Mouse (Mus musculus): ENCODE measurements at regions not wholly inside any gene's neighbourhood (a gene's known extent, or its start where the extent isn't known, plus 50 kb on each side); places are given as distances from the start of the nearest gene placed in this dataset.

- no peak for DNase-seq (ENCODE audit: low spot score)
Observed at GRCm38 (mm10) chr13:69433461-69434323, 99.9 kb upstream of the Nsun2 start.

DNA sequence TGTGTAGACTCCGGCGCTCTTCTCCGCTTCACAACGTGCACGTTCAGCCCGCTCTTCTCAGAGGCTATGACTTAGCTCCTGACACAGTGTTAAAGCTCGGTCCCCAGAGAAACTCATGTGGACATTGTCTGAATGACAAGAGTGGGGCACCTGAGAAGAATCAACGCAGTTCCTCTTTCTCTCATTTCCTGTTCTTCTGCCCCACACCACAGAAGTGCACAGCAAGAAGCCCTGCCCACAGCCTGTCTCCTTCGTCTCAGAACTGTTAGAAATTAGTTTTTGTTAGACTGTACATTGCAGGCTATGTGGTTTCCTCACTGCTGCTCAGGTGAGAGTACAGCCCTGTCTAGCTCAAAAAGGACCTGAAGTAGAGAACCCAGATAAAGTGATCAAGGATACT lies 94.1 kb upstream of the Nsun2 start:
- DNase-seq (ENCODE audit: low spot score) = no peak

GRCm38 (mm10) chr13:69441798-69442197 lies 91.7 kb upstream of the Nsun2 start:
- no peak for DNase-seq (ENCODE audit: low spot score)

- DNase-seq (ENCODE audit: low spot score) = no peak
Observed at GRCm38 (mm10) chr13:69445611-69446010, 87.9 kb upstream of the Nsun2 start.

All from yolk sac, embryonic 10.5 days (tissue).